Mouse (Mus musculus) liver, embryonic 14.5 days (tissue): ENCODE measurements around the gene Pgbd5. TPM values are rescaled to one million over a fixed set of nuclear protein-coding genes. Genes with fewer than 3 reads are reported as not detected.

Experiments
- ATAC-seq: fragments of 200-750 bp; cut with Nextera tagmentation; 2 replicates; pipeline ENCODE4 v1.8.0; 2017; ENCODE audit warnings: moderate number of reproducible peaks, mild to moderate bottlenecking, moderate library complexity; ENCODE audit not compliant: insufficient read depth
- DNase-seq, 3 experiments: peaks; one replicate each; pipeline ENCODE4 v3.0.0-alpha.2; 2012 to 2013; ENCODE audit warnings: low read depth in 3 of 3, low spot score in 3 of 3
- H3K27ac ChIP-seq: fragments of 300-500 bp; sonication (generic); 2 replicates; pipeline ENCODE4 v1.5.1; 2014; ENCODE audit warnings: moderate library complexity, mild to moderate bottlenecking, control low read depth, inconsistent platforms
- H3K27me3 ChIP-seq: fragments of 300-500 bp; sonication (generic); 2 replicates; pipeline ENCODE4 v1.6.1; 2014; ENCODE audit warnings: mild to moderate bottlenecking, low read length, moderate library complexity; ENCODE audit not compliant: control insufficient read depth, insufficient read depth
- H3K36me3 ChIP-seq: fragments of 300-500 bp; sonication (generic); replicated peaks from 2 replicates; pipeline ENCODE4 v1.6.1; 2014; ENCODE audit warnings: low read depth; ENCODE audit not compliant: control insufficient read depth, insufficient read depth
- H3K4me1 ChIP-seq, 2 experiments: fragments of 200-500 bp in 1 of 2; fragments of 300-500 bp in 1 of 2; sonication (generic) in 1 of 2; replicated peaks; 2 replicates each; pipeline ENCODE4 v1.6.1; 2012 to 2014; ENCODE audit warnings: antibody characterized with exemption in 1 of 2, inconsistent platforms in 1 of 2, low read length in 1 of 2; ENCODE audit not compliant: control insufficient read depth in 2 of 2, insufficient read depth in 2 of 2
- H3K4me2 ChIP-seq: fragments of 300-500 bp; sonication (generic); 2 replicates; pipeline ENCODE4 v1.6.1; 2014; ENCODE audit warnings: low read depth, mild to moderate bottlenecking, control low read depth, moderate library complexity
- H3K4me3 ChIP-seq, 2 experiments: fragments of 200-500 bp in 1 of 2; fragments of 300-500 bp in 1 of 2; sonication (generic) in 1 of 2; 2 replicates each; pipeline ENCODE4 v1.5.1; 2012 to 2014; ENCODE audit warnings: low read depth in 2 of 2, low read length in 2 of 2, mild to moderate bottlenecking in 2 of 2, control low read depth in 1 of 2, inconsistent platforms in 1 of 2, moderate library complexity in 1 of 2; ENCODE audit not compliant: insufficient read depth in 1 of 2
- H3K9ac ChIP-seq: fragments of 300-500 bp; sonication (generic); replicated peaks from 2 replicates; pipeline ENCODE4 v1.6.1; 2014; ENCODE audit warnings: mild to moderate bottlenecking, control low read depth, moderate library complexity
- H3K9me3 ChIP-seq: fragments of 300-500 bp; sonication (generic); 2 replicates; pipeline ENCODE4 v1.6.1; 2016; ENCODE audit warnings: low read length, mixed read lengths; ENCODE audit not compliant: control insufficient read depth
- CTCF ChIP-seq: IDR thresholded peaks from 2 replicates; pipeline ENCODE4 v1.5.1; 2016; ENCODE audit warnings: antibody characterized with exemption, low read depth, control low read depth
- EP300 ChIP-seq: IDR thresholded peaks from 2 replicates; pipeline ENCODE4 v1.6.1; 2016; ENCODE audit warnings: antibody characterized with exemption, low read depth
- WGBS: fragments of 180-500 bp; shearing (Covaris S2); extraction: QIAGEN DNeasy Blood & Tissue Kit; methylation state at CpG from one replicate; pipeline ENCODE4 v1.1.7; 2014; ENCODE audit not compliant: insufficient replicate concordance; 5-methylcytosine and 5-hydroxymethylcytosine counted together
- polyA plus RNA-seq, 2 experiments: library from polyadenylated mRNA; depleted of rRNA in 1 of 2; stranded (reverse) in 1 of 2; unstranded in 1 of 2; fragments of >200 nt; fragmentation: Nextera tagmentation in 1 of 2; extraction: Ambion mirVana in 1 of 2; gene quantifications; 2 replicates each; pipeline versions ENCODE4 v1.2.1 to v1.2.3; 2012 to 2014

The Pgbd5 gene
- polyA plus RNA-seq, 2 experiments, result 0.15 to 0.18 TPM

- no peaks in the 10 kb centered on the region for H3K9me3 ChIP-seq
- no peaks in the 10 kb centered on the region for H3K4me1 ChIP-seq
- no peak overlapping the region for H3K27ac ChIP-seq
- no peaks in the 10 kb centered on the region for H3K27me3 ChIP-seq
- ATAC-seq (no peak), DNase-seq (peak; percentile 4 to 47 (median 29))
- no peaks in the 10 kb centered on the region for H3K36me3 ChIP-seq
- H3K4me2 ChIP-seq, result no peak overlapping the region
- 11% methylated on average over 8 of the region's 8 CpGs for WGBS
- H3K9ac ChIP-seq, result no peak overlapping the region
- H3K4me3 ChIP-seq, result no peak overlapping the region
- TF ChIP-seq EP300, result no peak
- TF ChIP-seq CTCF, result peak; percentile 92
Observed at GRCm38 (mm10) chr8:124368213-124368612, 71.2 kb downstream of the Pgbd5 start.

GRCm38 (mm10) chr8:124363337-124363736 lies 76.1 kb downstream of the Pgbd5 start:
- DNase-seq (no peak), ATAC-seq (no peak)
- Histone ChIP-seq H3K27ac (no peak overlapping the region), H3K4me2 (no peak overlapping the region), H3K36me3 (no peaks in the 10 kb centered on the region), H3K27me3 (no peaks in the 10 kb centered on the region), H3K9me3 (no peaks in the 10 kb centered on the region), H3K4me1 (no peaks in the 10 kb centered on the region), H3K9ac (no peak overlapping the region), H3K4me3 (no peak overlapping the region)
- 78% methylated on average over 15 of the region's 15 CpGs for WGBS
- no peak for TF ChIP-seq CTCF
- no peak for TF ChIP-seq EP300

- H3K9ac ChIP-seq, result no peak overlapping the region
- WGBS, result 74% methylated on average over 7 of the region's 7 CpGs
- DNase-seq, result no peak
- H3K4me2 ChIP-seq, result no peak overlapping the region
- no peak overlapping the region for H3K4me3 ChIP-seq
- no peaks in the 10 kb centered on the region for H3K36me3 ChIP-seq
- TF ChIP-seq EP300 (no peak), CTCF (no peak)
- H3K27ac ChIP-seq, result no peak overlapping the region
- ATAC-seq, result no peak
- no peaks in the 10 kb centered on the region for H3K9me3 ChIP-seq
- no peaks in the 10 kb centered on the region for H3K27me3 ChIP-seq
- no peaks in the 10 kb centered on the region for H3K4me1 ChIP-seq
Observed at GRCm38 (mm10) chr8:124362589-124362988, 76.9 kb downstream of the Pgbd5 start.

- Histone ChIP-seq H3K36me3 (no peaks in the 10 kb centered on the region), H3K27ac (no peak overlapping the region), H3K9me3 (no peaks in the 10 kb centered on the region), H3K27me3 (no peaks in the 10 kb centered on the region), H3K9ac (no peak overlapping the region), H3K4me2 (no peak overlapping the region), H3K4me3 (no peak overlapping the region), H3K4me1 (no peaks in the 10 kb centered on the region)
- ATAC-seq, result no peak
- no peak for DNase-seq
- TF ChIP-seq CTCF (no peak), EP300 (no peak)
- WGBS, result 67% methylated on average over 11 of the region's 11 CpGs
Observed at GRCm38 (mm10) chr8:124361773-124362427, 77.6 kb downstream of the Pgbd5 start.

- Histone ChIP-seq H3K9ac (no peak overlapping the region), H3K4me1 (no peaks in the 10 kb centered on the region), H3K4me3 (no peak overlapping the region), H3K9me3 (no peaks in the 10 kb centered on the region), H3K27me3 (no peaks in the 10 kb centered on the region), H3K27ac (no peak overlapping the region), H3K36me3 (no peaks in the 10 kb centered on the region), H3K4me2 (no peak overlapping the region)
- 67% methylated on average over 3 of the region's 3 CpGs for WGBS
- TF ChIP-seq EP300 (no peak), CTCF (no peak)
- DNase-seq (no peak), ATAC-seq (no peak)
Observed at GRCm38 (mm10) chr8:124360911-124361310, 78.5 kb downstream of the Pgbd5 start.
